Mouse (Mus musculus): ENCODE measurements at regions not wholly inside any gene's neighbourhood (a gene's known extent, or its start where the extent isn't known, plus 50 kb on each side); places are given as distances from the start of the nearest gene placed in this dataset.

GRCm38 (mm10) chrX:167031543-167031942, 177.6 kb downstream of the Tmsb4x start:
- Histone ChIP-seq H3K9me3 (replicated peaks) (no peaks in the 10 kb centered on the region), H3K36me3 (no peaks in the 10 kb centered on the region), H3K27ac (no peak overlapping the region), H3K27me3 (replicated peaks) (no peaks in the 10 kb centered on the region), H3K4me2 (no peak overlapping the region), H3K4me1 (no peaks in the 10 kb centered on the region), H3K9ac (no peak overlapping the region), H3K4me3 (no peak overlapping the region)
- ATAC-seq, result no peak
- 72% methylated on average over 2 of the region's 2 CpGs for WGBS (ENCODE audit: insufficient replicate concordance)

- ATAC-seq, result no peak
- Histone ChIP-seq H3K4me2 (no peak overlapping the region), H3K36me3 (no peaks in the 10 kb centered on the region), H3K4me3 (no peak overlapping the region), H3K27ac (no peak overlapping the region), H3K4me1 (no peaks in the 10 kb centered on the region), H3K9me3 (replicated peaks) (no peaks in the 10 kb centered on the region), H3K9ac (no peak overlapping the region), H3K27me3 (replicated peaks) (peaks cover 5% of the 10 kb centered on the region)
- 53% methylated on average over 2 of the region's 2 CpGs for WGBS (ENCODE audit: insufficient replicate concordance)
Observed at GRCm38 (mm10) chrX:167015602-167016001, 193.5 kb downstream of the Tmsb4x start.

GRCm38 (mm10) chrX:167014322-167014721, 194.8 kb downstream of the Tmsb4x start:
- Histone ChIP-seq H3K4me3 (no peak overlapping the region), H3K36me3 (no peaks in the 10 kb centered on the region), H3K27ac (no peak overlapping the region), H3K9ac (no peak overlapping the region), H3K27me3 (replicated peaks) (peaks cover 5% of the 10 kb centered on the region), H3K9me3 (replicated peaks) (no peaks in the 10 kb centered on the region), H3K4me2 (no peak overlapping the region), H3K4me1 (no peaks in the 10 kb centered on the region)
- no peak for ATAC-seq
- WGBS (ENCODE audit: insufficient replicate concordance), result 65% methylated on average over 2 of the region's 2 CpGs

DNA sequence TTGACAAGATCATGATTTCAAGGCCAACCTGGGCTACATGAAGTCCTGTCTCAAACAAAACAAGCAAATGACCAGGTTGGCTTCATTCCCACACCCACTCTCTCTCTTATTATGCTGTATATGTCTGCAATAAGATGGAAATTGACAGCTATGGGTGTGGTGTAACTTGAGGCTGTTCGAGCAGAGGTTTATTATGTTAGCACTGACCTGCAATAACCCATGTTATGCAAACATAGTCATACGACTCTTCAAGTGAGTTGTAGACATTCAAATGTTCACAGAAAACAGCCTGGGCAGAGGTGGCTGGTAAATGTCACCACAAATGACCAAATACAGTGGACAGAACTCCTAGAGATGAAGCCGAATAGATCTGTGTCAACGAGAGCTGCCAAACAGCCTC, 196.2 kb downstream of the Tmsb4x start:
- H3K36me3 ChIP-seq, result no peaks in the 10 kb centered on the region
- no peak overlapping the region for H3K4me2 ChIP-seq
- H3K9ac ChIP-seq, result no peak overlapping the region
- no peaks in the 10 kb centered on the region for H3K4me1 ChIP-seq
- H3K27ac ChIP-seq, result no peak overlapping the region
- WGBS (ENCODE audit: insufficient replicate concordance), result 66% methylated on average over 4 of the region's 4 CpGs
- peaks cover 5% of the 10 kb centered on the region for H3K27me3 ChIP-seq (replicated peaks)
- H3K9me3 ChIP-seq (replicated peaks), result no peaks in the 10 kb centered on the region
- H3K4me3 ChIP-seq, result no peak overlapping the region
- no peak for ATAC-seq

- no peak overlapping the region for H3K4me2 ChIP-seq
- H3K4me1 ChIP-seq, result no peaks in the 10 kb centered on the region
- no peak overlapping the region for H3K27ac ChIP-seq
- no peak overlapping the region for H3K9ac ChIP-seq
- H3K36me3 ChIP-seq, result no peaks in the 10 kb centered on the region
- ATAC-seq, result no peak
- no peaks in the 10 kb centered on the region for H3K9me3 ChIP-seq (replicated peaks)
- WGBS (ENCODE audit: insufficient replicate concordance), result 39% methylated on average over 1 of the region's 1 CpGs
- no peak overlapping the region for H3K4me3 ChIP-seq
- H3K27me3 ChIP-seq (replicated peaks), result peaks cover 4% of the 10 kb centered on the region
Observed at GRCm38 (mm10) chrX:167011977-167012542, 197.1 kb downstream of the Tmsb4x start.

GRCm38 (mm10) chrX:166995855-166996254, 213.3 kb downstream of the Tmsb4x start:
- Histone ChIP-seq H3K4me2 (no peak overlapping the region), H3K4me3 (no peak overlapping the region), H3K27me3 (replicated peaks) (no peaks in the 10 kb centered on the region; the same call in 1 of the 2 replicates), H3K9me3 (replicated peaks) (no peaks in the 10 kb centered on the region), H3K4me1 (no peaks in the 10 kb centered on the region), H3K36me3 (no peaks in the 10 kb centered on the region), H3K9ac (no peak overlapping the region), H3K27ac (no peak overlapping the region)
- ATAC-seq, result no peak
- WGBS (ENCODE audit: insufficient replicate concordance), result 62% methylated on average over 4 of the region's 4 CpGs

- no peak overlapping the region for H3K4me3 ChIP-seq
- no peak for ATAC-seq
- no peaks in the 10 kb centered on the region for H3K4me1 ChIP-seq
- H3K27ac ChIP-seq, result no peak overlapping the region
- no peak overlapping the region for H3K9ac ChIP-seq
- H3K9me3 ChIP-seq (replicated peaks), result no peaks in the 10 kb centered on the region
- no peak overlapping the region for H3K4me2 ChIP-seq
- 0 out of 2 replicates have a peak, but pooled peaks cover 5% of the 10 kb centered on the region for H3K27me3 ChIP-seq (replicated peaks)
- no peaks in the 10 kb centered on the region for H3K36me3 ChIP-seq
- WGBS (ENCODE audit: insufficient replicate concordance), result 65% methylated on average over 6 of the region's 6 CpGs
Observed at GRCm38 (mm10) chrX:166981003-166981402, 228.1 kb downstream of the Tmsb4x start.

- Histone ChIP-seq H3K9ac (no peak overlapping the region), H3K36me3 (no peaks in the 10 kb centered on the region), H3K27ac (no peak overlapping the region), H3K4me2 (no peak overlapping the region), H3K9me3 (replicated peaks) (no peaks in the 10 kb centered on the region), H3K27me3 (replicated peaks) (0 out of 2 replicates have a peak, but pooled peaks cover 5% of the 10 kb centered on the region), H3K4me3 (no peak overlapping the region), H3K4me1 (no peaks in the 10 kb centered on the region)
- no peak for ATAC-seq
- WGBS (ENCODE audit: insufficient replicate concordance), result 60% methylated on average over 4 of the region's 4 CpGs
Observed at GRCm38 (mm10) chrX:166980504-166980903, 228.6 kb downstream of the Tmsb4x start.

GRCm38 (mm10) chrX:166977029-166977428, 232.1 kb downstream of the Tmsb4x start:
- no peak for ATAC-seq
- Histone ChIP-seq H3K36me3 (no peaks in the 10 kb centered on the region), H3K4me2 (no peak overlapping the region), H3K4me1 (no peaks in the 10 kb centered on the region), H3K27ac (no peak overlapping the region), H3K9ac (no peak overlapping the region), H3K27me3 (replicated peaks) (0 out of 2 replicates have a peak, but pooled peaks cover 5% of the 10 kb centered on the region), H3K4me3 (no peak overlapping the region), H3K9me3 (replicated peaks) (no peaks in the 10 kb centered on the region)

DNA sequence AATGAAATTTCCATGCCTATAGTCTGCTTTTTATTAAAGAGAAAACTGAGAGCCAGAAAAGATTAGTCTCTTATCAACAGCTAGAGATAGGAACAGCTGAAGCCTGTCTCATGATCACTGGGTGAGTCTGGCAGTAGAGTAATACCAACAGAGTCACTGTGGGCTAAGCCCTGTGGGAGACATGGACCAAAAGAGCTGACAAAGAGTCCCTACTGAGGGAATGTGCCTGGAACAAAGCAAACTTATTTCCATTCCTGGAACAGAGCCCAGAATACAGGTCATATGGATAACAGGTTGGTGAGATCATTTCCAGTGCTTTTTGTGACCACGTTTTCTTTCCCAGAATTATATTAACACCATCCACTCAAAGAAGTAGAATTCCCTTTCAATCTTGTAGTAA, 237.4 kb downstream of the Tmsb4x start:
- no peak overlapping the region for H3K4me3 ChIP-seq
- no peak overlapping the region for H3K27ac ChIP-seq
- H3K9ac ChIP-seq, result no peak overlapping the region
- ATAC-seq, result no peak
- H3K4me2 ChIP-seq, result no peak overlapping the region
- H3K4me1 ChIP-seq, result no peaks in the 10 kb centered on the region
- H3K27me3 ChIP-seq (replicated peaks), result no peaks in the 10 kb centered on the region
- H3K9me3 ChIP-seq (replicated peaks), result no peaks in the 10 kb centered on the region
- no peaks in the 10 kb centered on the region for H3K36me3 ChIP-seq
- 42% methylated on average over 1 of the region's 1 CpGs for WGBS (ENCODE audit: insufficient replicate concordance)

- no peak for ATAC-seq
- Histone ChIP-seq H3K4me1 (no peaks in the 10 kb centered on the region), H3K27ac (no peak overlapping the region), H3K36me3 (no peaks in the 10 kb centered on the region), H3K4me3 (no peak overlapping the region), H3K27me3 (replicated peaks) (no peaks in the 10 kb centered on the region), H3K9ac (no peak overlapping the region), H3K4me2 (no peak overlapping the region), H3K9me3 (replicated peaks) (no peaks in the 10 kb centered on the region)
- 65% methylated on average over 7 of the region's 7 CpGs for WGBS (ENCODE audit: insufficient replicate concordance)
Observed at GRCm38 (mm10) chrX:166964656-166965582, 244.2 kb downstream of the Tmsb4x start.

- no peaks in the 10 kb centered on the region for H3K9me3 ChIP-seq (replicated peaks)
- ATAC-seq, result no peak
- no peaks in the 10 kb centered on the region for H3K27me3 ChIP-seq (replicated peaks)
- no peak overlapping the region for H3K27ac ChIP-seq
- no peak overlapping the region for H3K4me2 ChIP-seq
- no peak overlapping the region for H3K9ac ChIP-seq
- H3K36me3 ChIP-seq, result no peaks in the 10 kb centered on the region
- H3K4me3 ChIP-seq, result no peak overlapping the region
- H3K4me1 ChIP-seq, result no peaks in the 10 kb centered on the region
- 43% methylated on average over 14 of the region's 14 CpGs for WGBS (ENCODE audit: insufficient replicate concordance)
Observed at GRCm38 (mm10) chrX:166952528-166953189, 256.5 kb downstream of the Tmsb4x start.

All from liver, embryonic 12.5 days (tissue).